Mouse (Mus musculus) CH12.LX (cell line): ENCODE results near the gene Abhd16b. TPM values are rescaled to one million over a fixed set of nuclear protein-coding genes. Genes with fewer than 3 reads are reported as not detected.

ENCODE experiments used
- DNase-seq: peaks from one replicate; pipeline ENCODE4 v3.0.0-alpha.2; 2013; ENCODE audit errors: extremely low read depth
- H3K27ac ChIP-seq: 2 replicates; pipeline ENCODE4 v1.5.1; 2012; ENCODE audit warnings: low read depth, mild to moderate bottlenecking, control low read depth, moderate library complexity; ENCODE audit not compliant: insufficient read depth
- H3K27me3 ChIP-seq: replicated peaks from 2 replicates; pipeline ENCODE3; 2012; ENCODE audit warnings: inconsistent platforms
- H3K36me3 ChIP-seq, 2 experiments: replicated peaks in 1 of 2; 2 replicates each; pipeline versions ENCODE3 to v1.6.1; 2012; ENCODE audit warnings: inconsistent platforms in 1 of 2, low read length in 1 of 2, mild to moderate bottlenecking in 1 of 2, mixed read lengths in 1 of 2, moderate library complexity in 1 of 2; ENCODE audit not compliant: control insufficient read depth in 1 of 2, insufficient read depth in 1 of 2
- H3K4me1 ChIP-seq, 2 experiments: 2 replicates each; pipeline ENCODE4 v1.6.1; 2012; ENCODE audit warnings: inconsistent platforms in 1 of 2, moderate library complexity in 1 of 2; ENCODE audit not compliant: insufficient read depth in 2 of 2, control insufficient read depth in 1 of 2
- H3K4me2 ChIP-seq: 2 replicates; pipeline ENCODE4 v1.6.1; 2012; ENCODE audit warnings: low read depth, mild to moderate bottlenecking, control low read depth; ENCODE audit not compliant: poor library complexity, insufficient read depth, severe bottlenecking
- H3K4me3 ChIP-seq, 3 experiments: fragments of 150-350 bp in 1 of 3; sonication (generic) in 1 of 3; replicated peaks in 1 of 3; 2 replicates each; pipeline versions ENCODE3 to v1.5.1; 2011 to 2012; ENCODE audit warnings: low read depth in 2 of 3, low read length in 2 of 3, mild to moderate bottlenecking in 2 of 3, moderate library complexity in 2 of 3, control low read depth in 1 of 3, improper control_type of control experiment in 1 of 3, inconsistent platforms in 1 of 3, mixed read lengths in 1 of 3; ENCODE audit not compliant: poor library complexity in 1 of 3
- H3K79me2 ChIP-seq: replicated peaks from 2 replicates; pipeline ENCODE4 v1.6.1; 2012; ENCODE audit warnings: mild to moderate bottlenecking, moderate library complexity; ENCODE audit not compliant: control insufficient read depth, poor library complexity, insufficient read depth, severe bottlenecking; ENCODE audit errors: extremely low read depth
- H3K9ac ChIP-seq: 2 replicates; pipeline ENCODE4 v1.6.1; 2012; ENCODE audit warnings: low read depth, mild to moderate bottlenecking, control low read depth, moderate library complexity; ENCODE audit not compliant: insufficient read depth
- H3K9me3 ChIP-seq: replicated peaks from 2 replicates; pipeline ENCODE3; 2012; ENCODE audit warnings: low read length, inconsistent platforms, mixed read lengths
- BHLHE40 ChIP-seq: IDR thresholded peaks from 2 replicates; pipeline ENCODE4 v1.6.1; 2011; ENCODE audit warnings: mild to moderate bottlenecking, low read depth, low read length, improper control_type of control experiment
- CHD1 ChIP-seq: IDR thresholded peaks from 2 replicates; pipeline ENCODE4 v1.6.1; 2012; ENCODE audit warnings: low read depth, low read length, improper control_type of control experiment, inconsistent platforms
- CTCF ChIP-seq, 2 experiments: IDR thresholded peaks in 1 of 2; conservative IDR thresholded peaks in 1 of 2; 2 replicates each; pipeline ENCODE4 v1.5.1; 2011 to 2012; ENCODE audit warnings: low read depth in 2 of 2, low read length in 2 of 2, improper control_type of control experiment in 1 of 2, inconsistent platforms in 1 of 2, mild to moderate bottlenecking in 1 of 2, moderate library complexity in 1 of 2
- ELF1 ChIP-seq: IDR thresholded peaks from 2 replicates; pipeline ENCODE4 v1.6.1; 2014; ENCODE audit warnings: low read depth, mild to moderate bottlenecking, inconsistent platforms, low read length, improper control_type of control experiment
- EP300 ChIP-seq: IDR thresholded peaks from 2 replicates; pipeline ENCODE4 v1.6.1; 2011; ENCODE audit warnings: low read length, improper control_type of control experiment
- ETS1 ChIP-seq: conservative IDR thresholded peaks from 2 replicates; pipeline ENCODE4 v1.6.1; 2012; ENCODE audit warnings: low read depth, mild to moderate bottlenecking, inconsistent platforms, low read length, improper control_type of control experiment, moderate library complexity
- HCFC1 ChIP-seq: IDR thresholded peaks from 2 replicates; pipeline ENCODE4 v1.6.1; 2012; ENCODE audit warnings: low read depth, mild to moderate bottlenecking, inconsistent platforms, low read length, improper control_type of control experiment
- IRF4 ChIP-seq: IDR thresholded peaks from 2 replicates; pipeline ENCODE4 v1.6.1; 2014; ENCODE audit warnings: low read depth, mild to moderate bottlenecking, inconsistent platforms, low read length, improper control_type of control experiment
- JUND ChIP-seq: conservative IDR thresholded peaks from 2 replicates; pipeline ENCODE4 v1.6.1; 2011; ENCODE audit warnings: low read depth, low read length, improper control_type of control experiment
- KAT2A ChIP-seq: IDR thresholded peaks from 2 replicates; pipeline ENCODE4 v1.6.1; 2012; ENCODE audit warnings: low read length, improper control_type of control experiment, inconsistent platforms; ENCODE audit not compliant: insufficient replicate concordance
- MAX ChIP-seq: IDR thresholded peaks from 2 replicates; pipeline ENCODE4 v1.6.1; 2011; ENCODE audit warnings: low read length, improper control_type of control experiment
- MAZ ChIP-seq: IDR thresholded peaks from 2 replicates; pipeline ENCODE4 v1.6.1; 2012; ENCODE audit warnings: low read depth, mild to moderate bottlenecking, inconsistent platforms, low read length, improper control_type of control experiment, moderate library complexity
- MEF2A ChIP-seq: IDR thresholded peaks from 2 replicates; pipeline ENCODE4 v1.6.1; 2014; ENCODE audit warnings: low read depth, mild to moderate bottlenecking, inconsistent platforms, low read length, improper control_type of control experiment, borderline replicate concordance
- MXI1 ChIP-seq: IDR thresholded peaks from 2 replicates; pipeline ENCODE4 v1.6.1; 2011; ENCODE audit warnings: mild to moderate bottlenecking, low read depth, low read length, improper control_type of control experiment
- NELFE ChIP-seq: IDR thresholded peaks from 2 replicates; pipeline ENCODE4 v1.6.1; 2011; ENCODE audit warnings: low read depth, low read length, improper control_type of control experiment
- NRF1 ChIP-seq: IDR thresholded peaks from 2 replicates; pipeline ENCODE4 v1.6.1; 2014; ENCODE audit warnings: low read depth, mild to moderate bottlenecking, inconsistent platforms, low read length, improper control_type of control experiment, moderate library complexity
- POLR2A ChIP-seq: IDR thresholded peaks from 2 replicates; pipeline ENCODE4 v1.6.1; 2011; ENCODE audit warnings: low read depth, mild to moderate bottlenecking, improper control_type of control experiment, low read length
- RAD21 ChIP-seq: IDR thresholded peaks from 2 replicates; pipeline ENCODE4 v1.6.1; 2011; ENCODE audit warnings: low read depth, mild to moderate bottlenecking, low read length, improper control_type of control experiment, moderate library complexity
- SIN3A ChIP-seq: IDR thresholded peaks from 2 replicates; pipeline ENCODE4 v1.6.1; 2012; ENCODE audit warnings: low read length, improper control_type of control experiment, inconsistent platforms
- SMC3 ChIP-seq: IDR thresholded peaks from 2 replicates; pipeline ENCODE4 v1.6.1; 2011; ENCODE audit warnings: low read depth, low read length, improper control_type of control experiment
- TBP ChIP-seq: conservative IDR thresholded peaks from 2 replicates; pipeline ENCODE4 v1.6.1; 2011; ENCODE audit warnings: low read depth, low read length, improper control_type of control experiment
- TCF12 ChIP-seq: IDR thresholded peaks from 2 replicates; pipeline ENCODE4 v1.6.1; 2014; ENCODE audit warnings: low read depth, mild to moderate bottlenecking, inconsistent platforms, low read length, improper control_type of control experiment
- UBTF ChIP-seq: IDR thresholded peaks from 2 replicates; pipeline ENCODE4 v1.6.1; 2012; ENCODE audit warnings: low read depth, mild to moderate bottlenecking, inconsistent platforms, low read length, improper control_type of control experiment, moderate library complexity
- USF2 ChIP-seq: conservative IDR thresholded peaks from 2 replicates; pipeline ENCODE4 v1.6.1; 2011; ENCODE audit warnings: low read depth, low read length, improper control_type of control experiment
- ZKSCAN1 ChIP-seq: IDR thresholded peaks from 2 replicates; pipeline ENCODE4 v1.6.1; 2012; ENCODE audit warnings: low read depth, inconsistent platforms, low read length, improper control_type of control experiment, borderline replicate concordance
- ZNF384 ChIP-seq: IDR thresholded peaks from 2 replicates; pipeline ENCODE4 v1.6.1; 2012; ENCODE audit warnings: low read depth, low read length, improper control_type of control experiment, inconsistent platforms
- dilution Hi-C: fragments of 300-500 bp; cut with MboI; formaldehyde crosslinking; loops from 2 replicates; pipeline ENCODE4 v1.14.3; 2020; ENCODE audit warnings: low sequenced_read_pairs; ENCODE audit not compliant: extremely low pct_unique_long_range_greater_than_20kb, extremely low pct_ligation_motif_present
- in situ Hi-C: fragments of 300-500 bp; cut with MboI; formaldehyde crosslinking; loops from 3 replicates; pipeline ENCODE4 v1.14.3; 2019; ENCODE audit warnings: low sequenced_read_pairs, low pct_ligation_motif_present, low pct_unique_long_range_greater_than_20kb, mixed read lengths
- polyA plus RNA-seq: library from polyadenylated mRNA; unstranded; fragments of >175 nt; gene quantifications from 2 replicates; pipeline ENCODE4 v1.2.1, GENCODE M21; 2012; ENCODE audit warnings: low read depth; ENCODE audit not compliant: insufficient read length
- total RNA-seq, 2 experiments: library from RNA; depleted of rRNA; stranded (reverse); fragments of 300-350 nt in 1 of 2; fragments of >200 nt in 1 of 2; gene quantifications; 2 replicates each; pipeline ENCODE4 v1.2.3; 2012 to 2014

Abhd16b gene
- total and polyA plus RNA-seq, 3 experiments, result not detected

GRCm38 (mm10) chr2:181483562-181484318 is 9.3 kb upstream of the Abhd16b start:
- TF ChIP-seq UBTF (no peak), MEF2A (peak; percentile 82), NRF1 (peak; percentile 34; the same call in 1 of the 2 replicates), ZNF384 (no peak), KAT2A (0 out of 2 replicates have a peak, but pooled peaks have one; percentile 35), RAD21 (peak; percentile 39), EP300 (0 out of 2 replicates have a peak, but pooled peaks have one; percentile 20), ETS1 (0 out of 2 replicates have a peak, but pooled peaks have one; percentile 42), TBP (0 out of 2 replicates have a peak, but pooled peaks have one; percentile 38), USF2 (no peak), CHD1 (no peak), MAX (0 out of 2 replicates have a peak, but pooled peaks have one; percentile 22), HCFC1 (peak; percentile 38), POLR2A (peak; percentile 52), ELF1 (peak; percentile 71), MXI1 (no peak), MAZ (no peak; the same call in none of the 2 replicates), JUND (no peak), TCF12 (peak; percentile 53; the same call in 1 of the 2 replicates), SIN3A (no peak; the same call in none of the 2 replicates), ZKSCAN1 (no peak), IRF4 (peak; percentile 16; the same call in 1 of the 2 replicates), NELFE (peak; percentile 57), BHLHE40 (peak; percentile 64; the same call in 1 of the 2 replicates), SMC3 (peak; percentile 15; the same call in 1 of the 2 replicates), CTCF (conservative IDR thresholded peaks at IDR 0.05 in 1 of 2, IDR thresholded peaks at IDR 0.05 in 1 of 2; ENCODE audit: low read depth in 2 of 2, low read length in 2 of 2) (peak; percentile 20 to 57; a peak in 2 of 4 replicates)
- H3K79me2 ChIP-seq, result no peaks in the 10 kb centered on the region
- no peaks in the 10 kb centered on the region for H3K9me3 ChIP-seq
- no peaks in the 10 kb centered on the region for H3K27me3 ChIP-seq
- in situ Hi-C loops (loop anchor here (25.0 kb wide), 1 partner anchor 296 kb away; the partner anchor contains the start of gene Ppdpf), dilution Hi-C loops (no loop called here)
- H3K36me3 ChIP-seq, result peaks cover 0 to 6% of the 10 kb centered on the region in 2 experiments
- H3K4me2 ChIP-seq, result peak overlapping the region; percentile 97
- peak; percentile 79 for DNase-seq
- peaks cover 23 to 52% of the 10 kb centered on the region in 2 experiments for H3K4me1 ChIP-seq
- peak overlapping the region; percentile 67 for H3K9ac ChIP-seq
- H3K4me3 ChIP-seq, result peak overlapping the region; percentile 39 to 53 (median 50)
- H3K27ac ChIP-seq, result peak overlapping the region; percentile 70
